Mouse (Mus musculus) E14TG2a.4 (cell line): ENCODE measurements at regions not wholly inside any gene's neighbourhood (a gene's known extent, or its start where the extent isn't known, plus 50 kb on each side); places are given as distances from the start of the nearest gene placed in this dataset.

Experiments
- H3K27me3 ChIP-seq: 2 replicates; pipeline ENCODE4 v1.6.1; 2014; ENCODE audit warnings: low read length, control low read depth; ENCODE audit not compliant: insufficient read depth
- H3K36me3 ChIP-seq: 2 replicates; pipeline ENCODE4 v1.6.1; 2014; ENCODE audit warnings: low read length, control low read depth; ENCODE audit not compliant: insufficient read depth
- H3K4me1 ChIP-seq: replicated peaks from 2 replicates; pipeline ENCODE4 v1.6.1; 2014; ENCODE audit warnings: low read depth, low read length, control low read depth
- H3K4me3 ChIP-seq: replicated peaks from 2 replicates; pipeline ENCODE4 v1.5.1; 2014; ENCODE audit warnings: mild to moderate bottlenecking, low read length
- H3K9me3 ChIP-seq: 2 replicates; pipeline ENCODE4 v1.6.1; 2014; ENCODE audit warnings: low read length, control low read depth
- CTCF ChIP-seq: conservative IDR thresholded peaks from 2 replicates; pipeline ENCODE4 v1.5.1; 2014; ENCODE audit warnings: low read length
- NANOG ChIP-seq: IDR thresholded peaks from 2 replicates; pipeline ENCODE4 v1.6.1; 2014; ENCODE audit warnings: borderline replicate concordance, low read length, mixed read lengths
- POU5F1 ChIP-seq: IDR thresholded peaks from 2 replicates; pipeline ENCODE4 v1.6.1; 2014; ENCODE audit warnings: low read length, borderline replicate concordance

GRCm38 (mm10) chr2:74380574-74381287 is 198.5 kb downstream of the Lnpk start:
- Histone ChIP-seq H3K4me1 (no peaks in the 10 kb centered on the region), H3K4me3 (no peak overlapping the region), H3K27me3 (no peaks in the 10 kb centered on the region), H3K9me3 (no peaks in the 10 kb centered on the region), H3K36me3 (no peaks in the 10 kb centered on the region)
- no peak for TF ChIP-seq NANOG
- no peak for TF ChIP-seq POU5F1
- no peak for TF ChIP-seq CTCF

- H3K27me3 ChIP-seq, result no peaks in the 10 kb centered on the region
These were observed 200.5 kb downstream of the Lnpk start for GRCm38 (mm10) chr2:74378709-74379108.

GRCm38 (mm10) chr2:74373938-74374337 is 205.3 kb downstream of the Lnpk start:
- H3K36me3 ChIP-seq, result no peaks in the 10 kb centered on the region
- no peaks in the 10 kb centered on the region for H3K4me1 ChIP-seq
- H3K4me3 ChIP-seq, result no peak overlapping the region
- no peaks in the 10 kb centered on the region for H3K9me3 ChIP-seq
- TF ChIP-seq NANOG, result no peak
- TF ChIP-seq POU5F1, result no peak
- TF ChIP-seq CTCF, result no peak
- no peaks in the 10 kb centered on the region for H3K27me3 ChIP-seq

More at GRCm38 (mm10) chr2:74378709-74379108, 200.5 kb downstream of the Lnpk start:
- no peaks in the 10 kb centered on the region for H3K9me3 ChIP-seq
- H3K4me3 ChIP-seq, result no peak overlapping the region
- H3K36me3 ChIP-seq, result no peaks in the 10 kb centered on the region
- no peak for TF ChIP-seq NANOG
- no peaks in the 10 kb centered on the region for H3K4me1 ChIP-seq

GRCm38 (mm10) chr2:74373056-74373455 is 206.2 kb downstream of the Lnpk start:
- H3K4me3 ChIP-seq, result no peak overlapping the region
- H3K36me3 ChIP-seq, result no peaks in the 10 kb centered on the region
- TF ChIP-seq CTCF (no peak), NANOG (no peak), POU5F1 (no peak)
- H3K4me1 ChIP-seq, result no peaks in the 10 kb centered on the region
- no peaks in the 10 kb centered on the region for H3K27me3 ChIP-seq
- H3K9me3 ChIP-seq, result no peaks in the 10 kb centered on the region

- TF ChIP-seq CTCF (no peak), NANOG (no peak), POU5F1 (no peak)
- Histone ChIP-seq H3K9me3 (no peaks in the 10 kb centered on the region), H3K27me3 (no peaks in the 10 kb centered on the region), H3K36me3 (no peaks in the 10 kb centered on the region), H3K4me3 (no peak overlapping the region), H3K4me1 (no peaks in the 10 kb centered on the region)
These were observed 216.0 kb downstream of the Lnpk start for GRCm38 (mm10) chr2:74363255-74363654.

GRCm38 (mm10) chr2:74354591-74354990 is 224.6 kb downstream of the Lnpk start:
- no peaks in the 10 kb centered on the region for H3K9me3 ChIP-seq
- no peaks in the 10 kb centered on the region for H3K36me3 ChIP-seq
- H3K27me3 ChIP-seq, result no peaks in the 10 kb centered on the region
- H3K4me1 ChIP-seq, result no peaks in the 10 kb centered on the region
- no peak overlapping the region for H3K4me3 ChIP-seq
- TF ChIP-seq CTCF, result no peak
- no peak for TF ChIP-seq POU5F1
- no peak for TF ChIP-seq NANOG

- H3K4me1 ChIP-seq, result no peaks in the 10 kb centered on the region
- TF ChIP-seq NANOG, result no peak
- no peak for TF ChIP-seq CTCF
- no peak for TF ChIP-seq POU5F1
These were observed 229.4 kb downstream of the Lnpk start for GRCm38 (mm10) chr2:74349809-74350208.

GRCm38 (mm10) chr2:74306301-74306700 is 272.9 kb downstream of the Lnpk start:
- Histone ChIP-seq H3K4me1 (no peaks in the 10 kb centered on the region), H3K36me3 (no peaks in the 10 kb centered on the region), H3K9me3 (no peaks in the 10 kb centered on the region), H3K4me3 (no peak overlapping the region), H3K27me3 (no peaks in the 10 kb centered on the region; the same call in 1 of the 2 replicates)
- no peak for TF ChIP-seq CTCF
- TF ChIP-seq NANOG, result no peak
- no peak for TF ChIP-seq POU5F1

More at GRCm38 (mm10) chr2:74349809-74350208, 229.4 kb downstream of the Lnpk start:
- no peak overlapping the region for H3K4me3 ChIP-seq
- no peaks in the 10 kb centered on the region for H3K36me3 ChIP-seq
- no peaks in the 10 kb centered on the region for H3K27me3 ChIP-seq
- H3K9me3 ChIP-seq, result no peaks in the 10 kb centered on the region
